Mouse (Mus musculus) G1E (cell line): ENCODE data around the gene Ccr7.

ENCODE experiments used
- CTCF ChIP-seq: IDR thresholded peaks from 2 replicates; pipeline ENCODE4 v1.5.1; 2012; ENCODE audit warnings: low read depth, low read length, inconsistent platforms, mixed read lengths
- GATA1 ChIP-seq: IDR thresholded peaks from 2 replicates; pipeline ENCODE4 v1.6.1; 2012; ENCODE audit warnings: borderline replicate concordance, low read length, inconsistent platforms, mixed read lengths

- no peak for TF ChIP-seq CTCF
- TF ChIP-seq GATA1 = no peak
Measured at GRCm38 (mm10) chr11:99102575-99103270, 52.2 kb downstream of the Ccr7 start.
